Mouse (Mus musculus): ENCODE measurements around the gene I830077J02Rik. TPM values are rescaled to one million over a fixed set of nuclear protein-coding genes. Genes with fewer than 3 reads are reported as not detected.
"Not testable (repeated sequence)": the region's sequence is repeated elsewhere in the genome, so short reads cannot be mapped to it uniquely, and the experiment has no call there.

I830077J02Rik gene
- polyA plus RNA-seq, 1 experiment from 2014 or later, result 0.82 TPM

- Histone ChIP-seq H3K36me3 (peaks cover 11% of the 10 kb centered on the region), H3K27ac (no peak overlapping the region), H3K4me3 (no peak overlapping the region), H3K4me1 (no peaks in the 10 kb centered on the region; the same call in 1 of the 2 replicates), H3K9me3 (no peaks in the 10 kb centered on the region), H3K4me2 (no peak overlapping the region), H3K27me3 (no peaks in the 10 kb centered on the region), H3K9ac (no peak overlapping the region)
- no peak for ATAC-seq (ENCODE audit: borderline replicate concordance, extremely low read depth, low FRiP score, low TSS enrichment)
- WGBS, result 83% methylated on average over 4 of the region's 4 CpGs
These were observed 3.6 kb upstream of the I830077J02Rik start for GRCm38 (mm10) chr3:105936111-105936510.

GRCm38 (mm10) chr3:105935033-105935432 lies 2.6 kb upstream of the I830077J02Rik start:
- no peak; the same call in 1 of the 2 replicates for ATAC-seq (ENCODE audit: borderline replicate concordance, extremely low read depth, low FRiP score, low TSS enrichment)
- Histone ChIP-seq H3K4me2 (no peak overlapping the region), H3K27me3 (no peaks in the 10 kb centered on the region), H3K27ac (0 out of 2 replicates have a peak overlapping the region, but pooled peaks have one; percentile 7), H3K36me3 (peaks cover 5% of the 10 kb centered on the region; the same call in 1 of the 2 replicates), H3K4me3 (no peak overlapping the region), H3K4me1 (no peaks in the 10 kb centered on the region; the same call in 1 of the 2 replicates), H3K9me3 (no peaks in the 10 kb centered on the region), H3K9ac (no peak overlapping the region)
- 44% methylated on average over 5 of the region's 5 CpGs for WGBS

GRCm38 (mm10) chr3:105933926-105934325 lies 1.5 kb upstream of the I830077J02Rik start:
- H3K4me2 ChIP-seq, result no peak overlapping the region
- no peaks in the 10 kb centered on the region for H3K27me3 ChIP-seq
- no peak overlapping the region for H3K4me3 ChIP-seq
- no peak for ATAC-seq (ENCODE audit: borderline replicate concordance, extremely low read depth, low FRiP score, low TSS enrichment)
- no peak overlapping the region for H3K27ac ChIP-seq
- no peak overlapping the region for H3K9ac ChIP-seq
- no peaks in the 10 kb centered on the region for H3K36me3 ChIP-seq
- H3K9me3 ChIP-seq, result no peaks in the 10 kb centered on the region
- WGBS, result 87% methylated on average over 6 of the region's 6 CpGs
- no peaks in the 10 kb centered on the region; the same call in 1 of the 2 replicates for H3K4me1 ChIP-seq

- no peak overlapping the region for H3K4me2 ChIP-seq
- 74% methylated on average over 2 of the region's 2 CpGs for WGBS
These were observed 1.4 kb downstream of the I830077J02Rik start for GRCm38 (mm10) chr3:105931095-105931494.

GRCm38 (mm10) chr3:105929821-105930220 lies 2.6 kb downstream of the I830077J02Rik start:
- Histone ChIP-seq H3K4me1 (no peaks in the 10 kb centered on the region; the same call in 1 of the 2 replicates), H3K9me3 (no peaks in the 10 kb centered on the region), H3K4me2 (no peak overlapping the region), H3K27me3 (no peaks in the 10 kb centered on the region), H3K4me3 (no peak overlapping the region), H3K9ac (no peak overlapping the region), H3K36me3 (no peaks in the 10 kb centered on the region), H3K27ac (no peak overlapping the region)
- WGBS, result 70% methylated on average over 7 of the region's 7 CpGs
- ATAC-seq (ENCODE audit: borderline replicate concordance, extremely low read depth, low FRiP score, low TSS enrichment), result no peak

More at GRCm38 (mm10) chr3:105931095-105931494, 1.4 kb downstream of the I830077J02Rik start:
- H3K9ac ChIP-seq, result no peak overlapping the region
- H3K27ac ChIP-seq, result no peak overlapping the region
- no peaks in the 10 kb centered on the region; the same call in 1 of the 2 replicates for H3K4me1 ChIP-seq
- H3K9me3 ChIP-seq, result no peaks in the 10 kb centered on the region
- no peaks in the 10 kb centered on the region for H3K27me3 ChIP-seq
- no peak overlapping the region for H3K4me3 ChIP-seq
- no peak for ATAC-seq (ENCODE audit: borderline replicate concordance, extremely low read depth, low FRiP score, low TSS enrichment)
- no peaks in the 10 kb centered on the region for H3K36me3 ChIP-seq

GRCm38 (mm10) chr3:105928781-105929180 lies 3.7 kb downstream of the I830077J02Rik start:
- Histone ChIP-seq H3K4me1 (no peaks in the 10 kb centered on the region), H3K36me3 (no peaks in the 10 kb centered on the region), H3K9me3 (no peaks in the 10 kb centered on the region), H3K4me3 (no peak overlapping the region), H3K9ac (no peak overlapping the region), H3K4me2 (no peak overlapping the region), H3K27ac (no peak overlapping the region), H3K27me3 (no peaks in the 10 kb centered on the region)
- 86% methylated on average over 6 of the region's 6 CpGs for WGBS
- no peak for ATAC-seq (ENCODE audit: borderline replicate concordance, extremely low read depth, low FRiP score, low TSS enrichment)

- no peak overlapping the region for H3K4me3 ChIP-seq
- H3K4me2 ChIP-seq, result no peak overlapping the region
- H3K9ac ChIP-seq, result no peak overlapping the region
- H3K27ac ChIP-seq, result no peak overlapping the region
- H3K27me3 ChIP-seq, result no peaks in the 10 kb centered on the region
- no peaks in the 10 kb centered on the region for H3K9me3 ChIP-seq
- ATAC-seq (ENCODE audit: borderline replicate concordance, extremely low read depth, low FRiP score, low TSS enrichment), result no peak
- no peaks in the 10 kb centered on the region for H3K36me3 ChIP-seq
- H3K4me1 ChIP-seq, result no peaks in the 10 kb centered on the region
- WGBS, result 83% methylated on average over 3 of the region's 3 CpGs
These were observed 4.3 kb downstream of the I830077J02Rik start for GRCm38 (mm10) chr3:105928195-105928569.

GRCm38 (mm10) chr3:105927561-105928194 lies 4.8 kb downstream of the I830077J02Rik start:
- Histone ChIP-seq H3K9me3 (no peaks in the 10 kb centered on the region), H3K36me3 (no peaks in the 10 kb centered on the region), H3K4me1 (no peaks in the 10 kb centered on the region), H3K27me3 (no peaks in the 10 kb centered on the region), H3K4me2 (no peak overlapping the region), H3K9ac (no peak overlapping the region), H3K4me3 (no peak overlapping the region), H3K27ac (no peak overlapping the region)
- no peak for ATAC-seq (ENCODE audit: borderline replicate concordance, extremely low read depth, low FRiP score, low TSS enrichment)
- WGBS, result 83% methylated on average over 7 of the region's 7 CpGs

GRCm38 (mm10) chr3:105924616-105925015 lies 7.8 kb downstream of the I830077J02Rik start:
- Histone ChIP-seq H3K9ac (no peak overlapping the region), H3K4me2 (no peak overlapping the region), H3K4me1 (no peaks in the 10 kb centered on the region), H3K36me3 (no peaks in the 10 kb centered on the region), H3K27ac (no peak overlapping the region), H3K4me3 (no peak overlapping the region), H3K27me3 (no peaks in the 10 kb centered on the region), H3K9me3 (no peaks in the 10 kb centered on the region)
- ATAC-seq (ENCODE audit: borderline replicate concordance, extremely low read depth, low FRiP score, low TSS enrichment), result no peak
- WGBS, result 79% methylated on average over 9 of the region's 9 CpGs

- H3K9ac ChIP-seq, result no peak overlapping the region
- WGBS, result 62% methylated on average over 2 of the region's 2 CpGs
- no peak for ATAC-seq (ENCODE audit: borderline replicate concordance, extremely low read depth, low FRiP score, low TSS enrichment)
These were observed 10.5 kb downstream of the I830077J02Rik start for GRCm38 (mm10) chr3:105921959-105922358.

GRCm38 (mm10) chr3:105920743-105921142 lies 11.7 kb downstream of the I830077J02Rik start:
- H3K9ac ChIP-seq; H3K4me2 ChIP-seq; H3K4me3 ChIP-seq; H3K27me3 ChIP-seq; H3K36me3 ChIP-seq; H3K27ac ChIP-seq; H3K4me1 ChIP-seq; ATAC-seq (ENCODE audit: borderline replicate concordance, extremely low read depth, low FRiP score, low TSS enrichment); H3K9me3 ChIP-seq: not testable (repeated sequence)

More at GRCm38 (mm10) chr3:105921959-105922358, 10.5 kb downstream of the I830077J02Rik start:
- Histone ChIP-seq H3K9me3 (no peaks in the 10 kb centered on the region), H3K4me2 (no peak overlapping the region), H3K4me3 (no peak overlapping the region), H3K27ac (no peak overlapping the region), H3K36me3 (no peaks in the 10 kb centered on the region), H3K27me3 (no peaks in the 10 kb centered on the region), H3K4me1 (no peaks in the 10 kb centered on the region)

GRCm38 (mm10) chr3:105918355-105918745 lies 14.1 kb downstream of the I830077J02Rik start:
- H3K27ac ChIP-seq, result no peak overlapping the region
- H3K9me3 ChIP-seq, result no peaks in the 10 kb centered on the region
- H3K9ac ChIP-seq, result no peak overlapping the region
- H3K4me3 ChIP-seq, result no peak overlapping the region
- H3K36me3 ChIP-seq, result no peaks in the 10 kb centered on the region
- no peaks in the 10 kb centered on the region for H3K27me3 ChIP-seq
- WGBS, result 52% methylated on average over 3 of the region's 3 CpGs
- H3K4me2 ChIP-seq, result no peak overlapping the region
- peaks cover 20% of the 10 kb centered on the region for H3K4me1 ChIP-seq
- ATAC-seq (ENCODE audit: borderline replicate concordance, extremely low read depth, low FRiP score, low TSS enrichment), result no peak
